Mouse (Mus musculus) heart, embryonic 14.5 days (tissue): ENCODE data around the gene Gm47969. TPM values are rescaled to one million over a fixed set of nuclear protein-coding genes. Genes with fewer than 3 reads are reported as not detected.
A peak's percentile ranks its signal among the peaks of the same experiment; 100 is the strongest.

Source experiments
- ATAC-seq: fragments of 200-750 bp; cut with Nextera tagmentation; 2 replicates; pipeline ENCODE4 v1.8.0; 2017; ENCODE audit warnings: low read depth, moderate TSS enrichment; ENCODE audit not compliant: insufficient number of reproducible peaks, insufficient read depth, low FRiP score
- H3K27ac ChIP-seq, 2 experiments: fragments of 200-500 bp in 1 of 2; fragments of 300-500 bp in 1 of 2; sonication (generic) in 1 of 2; replicated peaks in 1 of 2; 2 replicates each; pipeline ENCODE4 v1.5.1; 2012 to 2014; ENCODE audit warnings: low read depth in 2 of 2, low read length in 2 of 2, control low read depth in 1 of 2, mild to moderate bottlenecking in 1 of 2, mixed read lengths in 1 of 2; ENCODE audit not compliant: control insufficient read depth in 1 of 2, insufficient read depth in 1 of 2
- H3K27me3 ChIP-seq: fragments of 300-500 bp; sonication (generic); 2 replicates; pipeline ENCODE4 v1.6.1; 2014; ENCODE audit warnings: mild to moderate bottlenecking, low read length, control low read depth; ENCODE audit not compliant: control insufficient read depth, insufficient read depth
- H3K36me3 ChIP-seq: fragments of 300-500 bp; sonication (generic); 2 replicates; pipeline ENCODE4 v1.6.1; 2014; ENCODE audit warnings: mild to moderate bottlenecking, control low read depth, low read length, mixed read lengths; ENCODE audit not compliant: control insufficient read depth, insufficient read depth
- H3K4me1 ChIP-seq, 2 experiments: fragments of 200-500 bp in 1 of 2; fragments of 300-500 bp in 1 of 2; sonication (generic) in 1 of 2; 2 replicates each; pipeline ENCODE4 v1.6.1; 2012 to 2014; ENCODE audit warnings: low read length in 2 of 2, control low read depth in 1 of 2, mixed read lengths in 1 of 2; ENCODE audit not compliant: control insufficient read depth in 2 of 2, insufficient read depth in 2 of 2
- H3K4me2 ChIP-seq: fragments of 300-500 bp; sonication (generic); 2 replicates; pipeline ENCODE4 v1.6.1; 2014; ENCODE audit warnings: mild to moderate bottlenecking, low read length
- H3K4me3 ChIP-seq, 2 experiments: fragments of 200-500 bp in 1 of 2; fragments of 300-500 bp in 1 of 2; sonication (generic) in 1 of 2; 2 replicates each; pipeline ENCODE4 v1.5.1; 2012 to 2014; ENCODE audit warnings: low read length in 2 of 2, mild to moderate bottlenecking in 2 of 2, control low read depth in 1 of 2, low read depth in 1 of 2, moderate library complexity in 1 of 2; ENCODE audit not compliant: control insufficient read depth in 1 of 2, insufficient read depth in 1 of 2
- H3K9ac ChIP-seq: fragments of 300-500 bp; sonication (generic); 2 replicates; pipeline ENCODE4 v1.6.1; 2014; ENCODE audit warnings: mild to moderate bottlenecking, low read length
- H3K9me3 ChIP-seq: fragments of 300-500 bp; sonication (generic); 2 replicates; pipeline ENCODE4 v1.6.1; 2016; ENCODE audit warnings: low read length, control low read depth; ENCODE audit not compliant: control insufficient read depth
- WGBS: fragments of 180-500 bp; shearing (Covaris S2); extraction: QIAGEN DNeasy Blood & Tissue Kit; methylation state at CpG from one replicate; pipeline ENCODE4 v1.1.7; 2014; 5-methylcytosine and 5-hydroxymethylcytosine counted together
- polyA plus RNA-seq: library from polyadenylated mRNA; unstranded; fragments of >200 nt; fragmentation: Nextera tagmentation; extraction: Ambion mirVana; gene quantifications from 2 replicates; pipeline ENCODE4 v1.2.1, GENCODE M21; 2014

The Gm47969 gene
- polyA plus RNA-seq, 1 experiment from 2014 or later = not detected

DNA sequence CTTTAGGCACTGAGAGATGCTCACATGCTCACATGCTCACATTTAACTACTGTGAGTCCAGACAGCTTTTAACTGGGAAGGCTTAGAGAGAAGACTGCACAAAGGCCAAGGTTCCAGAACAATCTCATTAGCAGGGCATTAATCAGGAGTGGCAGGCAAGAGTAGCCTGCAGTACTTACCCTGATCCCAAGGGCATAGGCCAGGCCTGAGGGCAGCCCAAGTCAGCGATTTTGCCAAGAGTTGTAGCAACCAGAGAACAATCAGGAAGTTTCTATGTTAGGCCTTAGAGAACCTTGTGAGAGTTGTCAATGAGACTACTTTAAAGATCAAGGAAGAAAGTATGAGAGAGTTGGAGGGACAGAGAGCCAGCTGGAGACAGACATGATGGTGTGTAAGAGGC lies 13.7 kb downstream of the Gm47969 start:
- 75% methylated on average over 1 of the region's 1 CpGs for WGBS
- peaks cover 8 to 17% of the 10 kb centered on the region in 2 experiments for H3K4me1 ChIP-seq
- H3K9ac ChIP-seq = no peak overlapping the region
- no peak overlapping the region for H3K4me3 ChIP-seq
- no peak overlapping the region for H3K27ac ChIP-seq
- no peaks in the 10 kb centered on the region for H3K36me3 ChIP-seq
- no peak overlapping the region for H3K4me2 ChIP-seq
- H3K9me3 ChIP-seq = no peaks in the 10 kb centered on the region
- no peak for ATAC-seq
- H3K27me3 ChIP-seq = no peaks in the 10 kb centered on the region

DNA sequence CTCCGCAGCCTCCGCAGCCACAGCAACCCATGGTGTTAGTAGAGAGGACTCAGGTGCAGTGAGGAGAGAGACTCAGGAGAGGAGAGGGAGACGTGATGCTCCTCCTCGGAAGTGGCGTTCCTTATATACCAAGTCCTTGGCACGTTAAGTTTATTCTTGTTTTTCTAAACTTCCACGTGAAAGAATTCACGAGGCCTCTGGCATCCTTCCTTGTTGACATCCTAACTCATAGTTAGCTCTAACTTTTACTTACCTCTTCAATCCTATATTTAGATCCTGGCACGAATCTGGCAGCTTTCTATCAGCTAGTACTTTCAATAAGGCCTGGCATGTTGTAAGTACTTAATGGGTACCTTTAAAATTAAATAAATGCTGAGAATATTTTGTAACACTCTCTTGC lies 14.5 kb downstream of the Gm47969 start, which contains the start of gene A030005K14Rik:
Gene A030005K14Rik, minus strand, starts transcription at position 101 of the 400 bp plus-strand sequence.
- no peaks in the 10 kb centered on the region for H3K9me3 ChIP-seq
- no peak within 1 kb of the TSS for H3K4me3 ChIP-seq
- H3K4me2 ChIP-seq = no peak within 1 kb of the TSS
- H3K9ac ChIP-seq = no peak within 1 kb of the TSS
- no peak for ATAC-seq
- WGBS = 61% methylated on average over 9 of the region's 9 CpGs
- H3K27ac ChIP-seq = no peak within 1 kb of the TSS
- no peaks in the 10 kb centered on the region for H3K27me3 ChIP-seq
- peaks cover 8 to 17% of the 10 kb centered on the region in 2 experiments for H3K4me1 ChIP-seq
- H3K36me3 ChIP-seq = no peaks in the 10 kb centered on the region

DNA sequence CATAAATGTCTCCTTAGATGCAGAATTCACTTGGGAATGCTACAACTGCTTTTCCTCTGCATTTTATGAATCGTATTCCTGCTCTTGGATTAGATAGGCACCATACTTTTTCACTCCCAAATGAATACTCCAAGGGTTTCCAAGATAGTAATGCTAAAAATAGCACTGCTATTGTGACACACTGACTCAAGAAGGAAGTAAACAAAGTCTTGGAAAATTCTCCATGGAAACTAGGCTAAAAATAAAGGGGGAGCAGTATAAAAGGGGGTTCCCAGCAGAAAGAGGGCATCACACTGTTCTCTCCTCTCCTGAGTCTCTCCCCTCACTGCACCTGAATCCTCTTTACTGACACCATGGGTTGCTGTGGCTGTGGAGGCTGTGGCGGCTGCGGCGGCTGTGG lies 15.9 kb downstream of the Gm47969 start, which contains the start of gene Krtap28-13:
Gene Krtap28-13, plus strand, starts transcription at position 288 of the 400 bp plus-strand sequence.
- Histone ChIP-seq H3K4me3 (no peak within 1 kb of the TSS), H3K9ac (no peak within 1 kb of the TSS), H3K27me3 (no peaks in the 10 kb centered on the region), H3K4me1 (peaks cover 8 to 17% of the 10 kb centered on the region in 2 experiments), H3K9me3 (no peaks in the 10 kb centered on the region), H3K27ac (no peak within 1 kb of the TSS), H3K4me2 (no peak within 1 kb of the TSS), H3K36me3 (no peaks in the 10 kb centered on the region)
- WGBS = 76% methylated on average over 4 of the region's 4 CpGs
- ATAC-seq = no peak

DNA sequence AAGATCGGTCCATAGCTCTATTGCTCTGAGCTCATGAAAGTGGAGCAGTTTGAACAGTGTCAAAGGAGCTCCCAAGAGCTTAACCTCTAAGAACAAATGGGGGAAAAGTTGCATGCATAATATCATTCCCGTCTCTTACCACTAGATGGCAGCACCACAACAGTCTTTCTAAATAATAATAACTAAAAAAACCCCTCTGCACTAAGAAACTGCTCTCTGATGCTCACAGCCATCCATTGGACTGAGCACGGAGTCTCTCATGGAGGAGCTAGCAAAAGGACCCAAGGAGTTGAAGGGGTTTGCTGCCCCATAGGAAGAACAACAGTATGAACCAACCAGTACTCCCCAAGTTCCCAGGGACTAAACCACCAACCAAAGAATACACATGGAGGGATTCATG lies 20.1 kb downstream of the Gm47969 start:
- H3K9ac ChIP-seq = no peak overlapping the region
- peaks cover 6 to 10% of the 10 kb centered on the region in 2 experiments for H3K4me1 ChIP-seq
- H3K27me3 ChIP-seq = no peaks in the 10 kb centered on the region
- no peaks in the 10 kb centered on the region for H3K36me3 ChIP-seq
- no peak overlapping the region for H3K27ac ChIP-seq
- 20% methylated on average over 3 of the region's 3 CpGs for WGBS
- no peaks in the 10 kb centered on the region for H3K9me3 ChIP-seq
- ATAC-seq = no peak
- H3K4me2 ChIP-seq = no peak overlapping the region
- no peak overlapping the region for H3K4me3 ChIP-seq

- H3K36me3 ChIP-seq = no peaks in the 10 kb centered on the region
- H3K9me3 ChIP-seq = no peaks in the 10 kb centered on the region
- H3K27me3 ChIP-seq = no peaks in the 10 kb centered on the region
- no peak overlapping the region for H3K9ac ChIP-seq
- 87% methylated on average over 4 of the region's 4 CpGs for WGBS
- H3K4me1 ChIP-seq = no peaks in the 10 kb centered on the region
- no peak overlapping the region for H3K27ac ChIP-seq
- no peak overlapping the region for H3K4me2 ChIP-seq
- no peak for ATAC-seq
- H3K4me3 ChIP-seq = no peak overlapping the region
Observed at GRCm38 (mm10) chr1:83066577-83066976, 21.8 kb downstream of the Gm47969 start.

- no peak for ATAC-seq
- WGBS = 81% methylated on average over 10 of the region's 10 CpGs
- H3K4me1 ChIP-seq = no peaks in the 10 kb centered on the region
Observed at GRCm38 (mm10) chr1:83067205-83067604, 22.5 kb downstream of the Gm47969 start.

DNA sequence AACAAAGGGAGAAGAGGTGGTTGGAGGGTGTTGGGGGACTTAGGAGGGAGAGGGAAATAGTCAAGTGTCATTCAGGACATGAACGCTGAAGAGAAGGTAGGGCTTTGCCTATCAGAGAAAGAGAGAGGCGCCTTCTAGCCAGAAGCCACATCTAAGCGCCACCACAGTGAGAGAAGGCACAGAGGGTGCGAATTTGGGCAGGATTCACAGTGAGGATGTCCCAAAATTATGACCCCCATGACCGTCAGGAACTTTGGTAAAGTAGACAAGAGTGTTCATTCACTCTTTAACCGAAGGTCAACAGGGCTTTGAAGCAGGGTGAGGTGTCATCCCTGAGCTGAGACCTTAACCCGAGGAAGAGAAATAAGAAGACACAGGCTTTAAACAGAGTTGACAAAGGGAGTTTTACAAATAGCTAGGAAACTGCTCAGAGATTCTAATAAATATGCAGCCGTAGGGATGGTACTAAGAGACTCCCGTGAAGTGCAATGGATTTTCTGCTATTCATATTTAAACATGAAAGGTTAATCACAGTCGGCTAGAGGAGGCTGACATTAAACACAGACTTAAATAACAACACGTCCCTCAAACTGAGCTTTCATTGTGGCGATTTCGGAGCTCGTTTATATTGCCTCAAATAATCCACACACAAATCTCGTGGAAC lies 30.9 kb downstream of the Gm47969 start:
- no peak for ATAC-seq
- Histone ChIP-seq H3K4me1 (no peaks in the 10 kb centered on the region; a peak in 1 of 4 replicates), H3K27ac (no peak overlapping the region), H3K36me3 (no peaks in the 10 kb centered on the region), H3K27me3 (no peaks in the 10 kb centered on the region), H3K4me2 (peak overlapping the region; percentile 58), H3K9me3 (no peaks in the 10 kb centered on the region), H3K9ac (peak overlapping the region; percentile 38; the same call in 1 of the 2 replicates), H3K4me3 (peak overlapping the region in 1 of 2 experiments; percentile 31; a peak in 3 of 4 replicates)
- 41% methylated on average over 15 of the region's 15 CpGs for WGBS

More at GRCm38 (mm10) chr1:83067205-83067604, 22.5 kb downstream of the Gm47969 start:
- Histone ChIP-seq H3K36me3 (no peaks in the 10 kb centered on the region), H3K4me3 (no peak overlapping the region), H3K27ac (no peak overlapping the region), H3K9me3 (no peaks in the 10 kb centered on the region), H3K27me3 (no peaks in the 10 kb centered on the region), H3K9ac (no peak overlapping the region), H3K4me2 (no peak overlapping the region)
